Mouse (Mus musculus): ENCODE results near the gene Egfl7. TPM values are rescaled to one million over a fixed set of nuclear protein-coding genes. Genes with fewer than 3 reads are reported as not detected.

The Egfl7 gene
- total RNA-seq, 2 experiments from 2014 or later: 72.2 to 74.3 TPM

DNA sequence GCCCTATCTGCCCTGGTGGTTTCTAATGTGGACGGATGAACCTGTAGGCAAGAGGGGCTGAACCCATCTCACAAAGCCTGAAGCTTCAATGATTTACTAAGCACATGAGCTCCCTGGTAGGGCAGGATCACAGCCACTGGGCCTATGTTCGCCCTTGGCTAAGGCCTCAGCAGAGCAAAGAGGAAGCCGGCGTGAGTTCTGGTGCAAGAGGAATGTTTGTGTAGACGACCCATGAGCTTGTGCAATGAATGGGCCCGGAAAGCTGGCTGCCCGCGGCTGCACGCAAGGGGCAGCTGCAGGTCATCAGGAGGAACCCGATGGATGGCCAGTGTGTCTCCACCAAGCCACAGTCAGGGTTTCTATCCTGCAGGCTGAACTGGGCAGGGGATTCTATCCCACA is 30.0 kb upstream of the Egfl7 start:
- Histone ChIP-seq H3K27ac (no peak overlapping the region), H3K4me3 (no peak overlapping the region)
- no peak for DNase-seq (ENCODE audit: low spot score in 2 of 2)
- no peak for TF ChIP-seq CTCF (conservative IDR thresholded peaks at IDR 0.05)

DNA sequence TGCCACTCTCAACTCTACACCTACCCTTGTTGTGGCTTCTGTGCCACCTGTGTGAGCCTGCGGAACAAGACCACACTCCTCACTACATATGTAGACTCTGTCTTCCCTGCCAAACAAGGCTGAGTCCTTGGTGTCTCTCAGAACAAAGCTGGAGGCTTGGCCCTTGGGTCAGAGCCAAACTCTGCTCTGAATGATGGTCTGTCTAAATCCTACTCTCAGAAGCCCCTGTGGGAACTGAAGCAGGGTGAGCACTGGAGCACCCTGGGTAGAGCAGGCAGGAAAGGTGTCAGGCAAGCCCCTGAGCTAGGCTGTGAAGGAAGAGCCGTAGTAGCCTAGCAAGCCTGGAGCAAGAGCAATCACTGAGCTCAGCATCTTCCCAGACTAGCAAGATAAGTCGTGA is 29.6 kb upstream of the Egfl7 start:
- no peak for TF ChIP-seq CTCF (conservative IDR thresholded peaks at IDR 0.05)
- no peak overlapping the region for H3K4me3 ChIP-seq
- no peak overlapping the region for H3K27ac ChIP-seq
- no peak for DNase-seq (ENCODE audit: low spot score in 2 of 2)

DNA sequence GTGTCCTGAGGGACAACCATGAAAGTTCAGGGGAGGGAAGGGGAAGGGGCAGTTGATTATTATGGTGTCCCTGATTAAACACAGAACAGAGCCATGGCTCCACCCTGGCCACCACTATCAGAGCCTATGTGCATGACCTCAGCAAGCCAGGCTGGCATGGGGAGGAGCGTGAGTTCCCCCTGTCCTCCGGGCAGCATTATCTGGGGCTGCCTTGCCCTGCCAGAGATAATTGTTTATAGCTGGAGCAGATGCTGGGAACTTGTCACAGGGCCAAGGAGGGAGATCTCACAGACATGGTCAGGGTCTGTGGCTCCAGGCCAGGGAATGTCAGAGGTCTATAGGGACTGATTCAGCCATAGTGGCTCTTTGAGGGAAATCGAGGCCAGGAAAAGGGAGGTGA is 29.0 kb upstream of the Egfl7 start:
- no peak overlapping the region for H3K27ac ChIP-seq
- no peak for DNase-seq (ENCODE audit: low spot score in 2 of 2)
- TF ChIP-seq CTCF (conservative IDR thresholded peaks at IDR 0.05): no peak
- no peak overlapping the region for H3K4me3 ChIP-seq

DNA sequence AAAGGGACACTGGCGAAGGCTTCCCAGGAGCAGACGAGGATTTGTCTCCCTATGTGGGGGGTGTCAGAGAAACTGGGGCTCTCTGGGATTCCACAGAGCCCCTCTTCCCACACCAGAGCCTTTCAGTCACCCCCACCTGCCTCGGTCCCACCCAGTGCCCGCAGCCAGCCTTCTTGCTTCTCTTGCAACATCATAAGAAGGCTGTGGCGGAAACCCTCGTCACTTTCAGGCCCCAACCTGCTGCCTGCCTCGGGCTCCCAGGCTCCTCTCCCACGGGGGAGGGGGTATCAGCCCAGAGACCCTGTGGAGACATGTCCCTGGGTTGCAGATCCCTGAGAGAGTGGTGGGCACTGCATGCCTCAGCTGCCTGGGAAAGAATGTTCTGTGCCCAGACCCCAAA is 28.4 kb upstream of the Egfl7 start:
- no peak for TF ChIP-seq CTCF (conservative IDR thresholded peaks at IDR 0.05)
- Histone ChIP-seq H3K4me3 (no peak overlapping the region), H3K27ac (no peak overlapping the region)
- DNase-seq (ENCODE audit: low spot score in 2 of 2): no peak

DNA sequence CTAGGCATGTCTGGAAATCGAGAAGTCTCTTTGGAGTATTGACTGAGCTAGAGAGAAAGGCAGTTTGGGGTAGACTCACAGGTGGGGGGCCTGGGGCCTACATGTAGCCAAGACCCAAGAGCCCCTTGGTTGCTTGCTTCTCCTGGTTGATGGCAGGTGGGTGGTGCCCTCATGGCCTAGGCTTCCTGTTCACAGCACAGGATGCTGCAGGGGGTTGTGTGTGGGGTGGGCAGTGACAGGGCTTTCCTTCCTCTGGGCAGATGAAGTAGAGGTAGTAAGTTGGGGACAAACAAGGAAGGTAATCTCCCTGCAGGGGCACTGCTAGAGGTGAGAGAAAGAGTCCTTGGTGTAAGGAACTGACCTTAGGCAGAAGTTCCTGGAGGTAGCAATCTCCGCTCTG is 27.7 kb upstream of the Egfl7 start:
- Histone ChIP-seq H3K27ac (no peak overlapping the region), H3K4me3 (no peak overlapping the region)
- no peak for TF ChIP-seq CTCF (conservative IDR thresholded peaks at IDR 0.05)
- no peak for DNase-seq (ENCODE audit: low spot score in 2 of 2)

DNA sequence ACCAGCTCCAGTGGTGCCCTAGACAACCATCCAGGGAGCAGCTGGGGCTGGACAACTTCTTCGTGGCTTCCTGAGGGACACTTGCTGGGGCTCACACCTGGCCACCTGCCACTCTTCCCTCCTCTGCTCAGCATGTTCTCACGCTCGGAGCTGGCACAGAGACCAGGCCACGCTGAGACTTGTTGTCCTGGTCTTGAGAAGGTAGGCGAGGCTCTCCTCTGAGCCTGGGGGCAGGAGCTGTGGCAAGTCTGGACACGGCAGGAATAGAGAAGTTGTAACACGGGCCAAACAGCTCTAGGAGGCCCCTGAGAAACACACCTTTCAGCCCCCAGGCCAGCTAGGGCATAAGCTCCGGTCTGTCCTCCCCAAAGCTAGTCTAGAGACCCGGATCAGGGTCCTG is 25.9 kb upstream of the Egfl7 start:
- Histone ChIP-seq H3K4me3 (no peak overlapping the region), H3K27ac (no peak overlapping the region)
- DNase-seq (ENCODE audit: low spot score in 2 of 2): no peak
- TF ChIP-seq CTCF (conservative IDR thresholded peaks at IDR 0.05): no peak

DNA sequence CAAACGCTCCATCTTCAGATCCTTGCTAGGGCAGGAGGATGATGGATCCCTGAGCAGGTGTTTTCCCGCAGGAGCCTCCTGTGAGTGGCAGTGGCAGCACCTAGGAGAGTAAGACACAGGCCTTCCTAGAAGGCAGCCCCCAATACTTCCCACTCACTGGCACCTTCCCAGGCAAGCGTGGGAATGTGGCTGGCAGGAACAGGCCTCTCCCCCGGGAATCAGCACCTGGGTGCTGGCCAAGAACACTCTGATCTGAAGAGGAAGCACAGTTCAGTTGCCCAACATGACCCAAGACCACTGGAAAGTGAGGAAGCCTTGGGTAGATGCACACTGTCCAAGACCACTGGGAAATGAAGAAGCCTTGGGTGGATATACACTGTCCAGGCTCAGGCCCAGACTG is 24.7 kb upstream of the Egfl7 start:
- H3K27ac ChIP-seq: peak overlapping the region; percentile 65
- H3K4me3 ChIP-seq: no peak overlapping the region
- DNase-seq (ENCODE audit: low spot score in 2 of 2): peak; percentile 73 to 76
- TF ChIP-seq CTCF (conservative IDR thresholded peaks at IDR 0.05): no peak

DNA sequence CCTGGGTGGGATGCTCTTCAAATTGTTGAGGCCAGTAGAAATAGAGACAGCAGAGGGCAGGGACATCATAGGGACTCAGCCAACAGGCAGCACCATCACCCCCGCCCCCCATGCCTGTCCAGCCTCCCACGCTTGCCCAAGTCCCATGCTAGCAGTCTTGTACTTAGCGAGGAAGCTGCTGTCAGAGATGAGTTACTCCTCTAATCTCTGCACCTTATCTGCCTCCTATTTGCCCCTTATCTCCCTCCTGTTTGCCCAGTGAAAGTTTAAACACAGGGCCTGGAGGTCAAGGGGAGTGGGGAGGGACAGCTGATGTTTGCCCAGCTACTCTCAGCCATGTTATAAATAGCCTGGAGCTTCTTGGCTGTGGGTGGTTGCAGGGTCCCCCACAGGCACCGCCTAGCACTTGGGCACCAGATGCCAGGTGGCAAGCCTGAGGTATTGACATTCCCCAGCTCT is 23.2 kb upstream of the Egfl7 start:
- peak overlapping the region; percentile 23; the same call in 1 of the 2 replicates for H3K27ac ChIP-seq
- H3K4me3 ChIP-seq: no peak overlapping the region
- no peak for TF ChIP-seq CTCF (conservative IDR thresholded peaks at IDR 0.05)
- no peak for DNase-seq (ENCODE audit: low spot score in 2 of 2)

DNA sequence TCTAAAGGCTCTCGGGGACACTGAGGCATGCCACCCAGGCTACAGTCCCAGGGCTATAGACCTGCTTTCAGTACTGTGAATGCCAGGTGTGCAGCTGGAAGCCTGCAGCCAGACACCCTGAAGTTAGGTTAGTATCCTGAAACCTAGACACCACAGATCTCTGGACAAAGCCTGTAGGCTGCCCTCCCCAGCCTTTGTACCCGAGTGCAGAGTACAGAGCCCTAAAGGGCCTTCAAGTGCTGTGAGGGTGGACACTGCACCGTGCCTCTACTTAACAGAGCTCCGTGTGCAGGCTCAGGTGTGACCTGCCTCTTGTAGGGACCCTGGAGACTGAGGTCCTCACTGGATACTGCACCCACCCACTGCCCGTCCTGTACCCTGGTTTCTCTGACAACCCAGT is 19.3 kb upstream of the Egfl7 start:
- Histone ChIP-seq H3K4me3 (no peak overlapping the region), H3K27ac (no peak overlapping the region)
- DNase-seq (ENCODE audit: low spot score in 2 of 2): no peak
- TF ChIP-seq CTCF (conservative IDR thresholded peaks at IDR 0.05): no peak

DNA sequence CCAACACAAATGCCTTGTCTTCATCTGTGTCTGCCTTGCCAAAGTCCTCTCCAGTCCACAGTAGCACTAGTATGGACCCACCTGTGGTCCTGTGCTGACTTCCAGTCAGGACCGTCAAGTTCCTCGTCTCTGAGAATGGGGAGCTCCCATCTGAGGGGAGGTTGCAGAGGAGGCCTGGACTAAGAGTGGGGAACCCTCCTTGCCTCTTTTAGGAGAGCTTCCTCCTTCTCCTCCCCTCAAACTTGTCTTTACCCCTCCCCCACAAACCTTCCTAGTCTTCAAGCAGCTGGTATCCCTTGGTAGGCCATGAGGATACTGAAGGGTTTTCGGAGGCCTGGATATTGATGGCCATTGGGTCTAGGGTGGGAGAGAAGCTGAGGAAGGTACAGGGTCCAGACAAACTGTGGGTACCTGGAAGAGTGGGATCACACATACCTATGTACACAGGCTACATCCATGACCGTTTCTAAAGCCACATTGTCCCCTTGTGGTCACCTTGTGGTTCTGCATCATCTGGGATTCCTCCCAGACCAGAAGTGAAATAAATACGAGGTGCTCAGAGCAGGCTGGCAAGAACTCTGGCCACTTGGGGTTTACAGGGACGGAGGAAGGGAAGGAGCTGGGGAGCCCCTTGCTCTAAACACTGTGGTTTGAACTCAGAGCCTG is 18.3 kb upstream of the Egfl7 start:
- Histone ChIP-seq H3K4me3 (no peak overlapping the region), H3K27ac (no peak overlapping the region)
- DNase-seq (ENCODE audit: low spot score in 2 of 2): peak in 1 of 2 experiments; percentile 45
- peak; percentile 93 for TF ChIP-seq CTCF (conservative IDR thresholded peaks at IDR 0.05)

DNA sequence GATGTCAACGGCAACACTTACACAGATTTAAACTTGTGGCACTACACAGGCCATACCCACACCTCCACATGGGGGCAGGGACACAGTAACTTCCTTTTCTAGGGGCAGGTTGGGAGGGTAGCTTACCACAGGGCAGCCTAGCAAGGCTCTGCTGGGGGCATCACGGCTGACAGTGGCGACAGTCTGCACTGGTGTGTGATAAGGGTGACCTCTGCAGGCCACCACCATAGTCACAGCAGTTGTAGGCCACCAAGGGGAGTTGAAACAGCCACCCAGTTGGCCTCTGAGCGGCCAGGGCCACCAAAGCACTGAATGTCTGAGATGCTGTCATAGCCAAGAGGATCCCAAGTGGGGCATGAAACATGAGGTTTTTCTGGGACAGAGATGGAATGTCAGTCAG is 13.6 kb upstream of the Egfl7 start:
- peak in 1 of 2 experiments; percentile 50 for DNase-seq (ENCODE audit: low spot score in 2 of 2)
- peak; percentile 79 for TF ChIP-seq CTCF (conservative IDR thresholded peaks at IDR 0.05)

DNA sequence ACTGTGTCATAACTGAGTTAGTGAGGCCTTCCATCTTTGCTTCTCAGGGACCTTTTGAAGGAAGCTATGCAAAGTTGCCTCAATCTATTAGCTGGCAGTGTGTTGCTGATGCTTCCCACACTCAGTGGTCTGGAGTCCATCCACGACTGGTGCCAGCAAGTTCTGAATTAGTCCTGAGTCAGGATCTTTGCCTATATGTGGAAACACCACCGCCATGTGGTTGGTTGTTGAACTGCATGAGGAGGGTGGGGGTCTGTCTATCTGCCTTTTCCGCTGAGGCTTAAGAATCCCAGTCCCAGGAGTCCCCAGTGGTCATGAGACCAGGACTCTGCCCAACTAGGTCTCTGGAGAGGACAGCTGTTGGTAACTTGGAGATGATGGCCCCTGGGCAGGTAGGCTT is 9.8 kb upstream of the Egfl7 start:
- Histone ChIP-seq H3K27ac (no peak overlapping the region), H3K4me3 (no peak overlapping the region)
- TF ChIP-seq CTCF (conservative IDR thresholded peaks at IDR 0.05): peak; percentile 85
- peak in 1 of 2 experiments; percentile 68 for DNase-seq (ENCODE audit: low spot score in 2 of 2)

More for the DNA sequence above, 13.6 kb upstream of the Egfl7 start:
- Histone ChIP-seq H3K4me3 (no peak overlapping the region), H3K27ac (no peak overlapping the region)

DNA sequence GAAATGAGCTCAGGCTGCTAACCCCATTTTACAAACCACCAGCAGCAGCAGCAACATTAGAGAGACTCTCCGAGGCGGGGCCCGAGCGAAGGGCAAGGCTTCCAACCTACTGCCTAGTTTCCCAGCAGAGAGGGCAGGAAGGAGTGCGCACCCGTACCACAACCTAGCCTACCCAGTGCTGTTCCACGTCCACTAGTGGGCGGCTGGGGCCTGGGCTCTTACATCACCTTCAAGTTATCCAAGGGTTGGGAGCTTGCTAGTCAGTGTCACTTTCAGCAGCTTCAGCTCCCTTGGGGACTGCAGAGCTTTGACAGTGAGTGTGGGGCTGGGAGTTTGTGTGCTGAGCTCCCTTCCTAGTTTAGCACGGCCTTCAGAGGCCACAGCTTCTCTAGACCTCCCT is 8.4 kb upstream of the Egfl7 start:
- H3K4me3 ChIP-seq: 0 out of 2 replicates have a peak overlapping the region, but pooled peaks have one; percentile 15
- H3K27ac ChIP-seq: peak overlapping the region; percentile 51; the same call in 1 of the 2 replicates
- TF ChIP-seq CTCF (conservative IDR thresholded peaks at IDR 0.05): 0 out of 2 replicates have a peak, but pooled peaks have one; percentile 3
- no peak for DNase-seq (ENCODE audit: low spot score in 2 of 2)

DNA sequence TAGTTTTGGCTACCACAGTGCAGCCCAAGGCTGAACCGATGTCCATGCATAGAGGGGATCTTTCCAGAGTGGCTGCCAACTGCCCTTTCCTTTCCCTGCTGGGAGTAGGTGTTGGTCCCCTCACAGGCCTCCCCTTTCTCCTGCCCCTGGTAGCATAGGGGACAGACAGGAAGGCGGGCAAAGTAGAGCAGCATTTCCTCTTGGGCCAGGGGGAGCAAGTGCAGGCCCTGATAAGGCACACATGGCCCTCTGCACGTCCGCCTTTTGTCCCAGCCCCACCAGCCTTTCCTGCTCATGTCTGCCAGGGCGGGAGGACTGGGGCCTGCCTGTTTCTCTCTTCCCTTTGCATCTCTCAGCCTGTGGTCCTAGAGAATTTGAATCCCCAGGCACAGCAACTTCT is 8.0 kb upstream of the Egfl7 start:
- DNase-seq (ENCODE audit: low spot score in 2 of 2): no peak
- no peak for TF ChIP-seq CTCF (conservative IDR thresholded peaks at IDR 0.05)
- peak overlapping the region; percentile 69; the same call in 1 of the 2 replicates for H3K27ac ChIP-seq
- H3K4me3 ChIP-seq: 0 out of 2 replicates have a peak overlapping the region, but pooled peaks have one; percentile 15
